Mouse (Mus musculus): ENCODE data around the gene Tubb4b. TPM values are rescaled to one million over a fixed set of nuclear protein-coding genes. Genes with fewer than 3 reads are reported as not detected.
A peak's percentile ranks its signal among the peaks of the same experiment; 100 is the strongest.

Gene Tubb4b
- 429 and 461 TPM in 2 replicates for polyA plus RNA-seq (2014; fragmentation: Nextera tagmentation; extraction: Ambion mirVana)

- peak within 1 kb of the TSS; percentile 94 for H3K4me2 ChIP-seq (ENCODE audit: low read depth, low read length)
- no peaks in the 10 kb centered on the region for H3K9me3 ChIP-seq (ENCODE audit: control insufficient read depth, low read length)
- DNase-seq (ENCODE audit: low spot score) (no peak), ATAC-seq (ENCODE audit: low read depth) (no peak)
- H3K4me1 ChIP-seq (ENCODE audit: control insufficient read depth, insufficient read depth, low read length), result peaks cover 17% of the 10 kb centered on the region
- H3K27ac ChIP-seq (replicated peaks; ENCODE audit: low read depth, low read length), result peak within 1 kb of the TSS; percentile 97
- under 1% methylated on average over 12 of the region's 17 CpGs for WGBS
- peak within 1 kb of the TSS; percentile 91 for H3K4me3 ChIP-seq (ENCODE audit: low read depth, low read length)
- peaks cover 10% of the 10 kb centered on the region for H3K36me3 ChIP-seq (ENCODE audit: control insufficient read depth, insufficient read depth, low read length)
- H3K27me3 ChIP-seq (replicated peaks; ENCODE audit: control insufficient read depth, insufficient read depth, low read length), result no peaks in the 10 kb centered on the region
- H3K9ac ChIP-seq (ENCODE audit: low read depth, low read length), result peak within 1 kb of the TSS; percentile 89
Observed at GRCm38 (mm10) chr2:25224492-25224765, at the start of gene Tubb4b. TSS of gene Tubb4b (minus strand) at chr2:25224702.

DNA sequence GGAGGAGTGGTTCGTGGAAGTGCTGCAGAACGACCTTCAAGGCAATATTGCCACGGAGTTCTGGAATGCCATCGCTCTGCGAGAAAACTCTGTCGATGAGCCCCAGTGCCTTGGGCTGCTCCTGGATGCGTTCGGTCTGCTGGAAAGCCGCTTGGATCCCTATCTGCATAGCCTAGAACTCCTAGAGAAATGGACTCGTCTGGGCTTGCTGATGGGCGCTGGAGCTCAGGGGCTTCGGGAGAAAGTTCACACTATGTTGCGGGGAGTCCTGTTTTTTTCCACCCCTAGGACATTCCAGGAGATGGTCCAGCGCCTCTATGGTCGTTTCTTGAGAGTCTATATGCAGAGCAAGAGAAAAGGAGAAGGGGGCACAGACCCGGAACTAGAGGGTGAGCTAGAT is 48.5 kb upstream of the Tubb4b start:
- WGBS, result 32% methylated on average over 16 of the region's 16 CpGs
- H3K4me3 ChIP-seq (ENCODE audit: low read depth, low read length), result peak overlapping the region; percentile 84

GRCm38 (mm10) chr2:25272515-25272914 is 48.0 kb upstream of the Tubb4b start:
- H3K4me3 ChIP-seq (ENCODE audit: low read depth, low read length), result peak overlapping the region; percentile 84
- peak overlapping the region; percentile 65; the same call in 1 of the 2 replicates for H3K27ac ChIP-seq (replicated peaks; ENCODE audit: low read depth, low read length)
- peak overlapping the region; percentile 84 for H3K9ac ChIP-seq (ENCODE audit: low read depth, low read length)
- H3K4me1 ChIP-seq (ENCODE audit: control insufficient read depth, insufficient read depth, low read length), result peaks cover 17% of the 10 kb centered on the region
- peak overlapping the region; percentile 83 for H3K4me2 ChIP-seq (ENCODE audit: low read depth, low read length)
- no peaks in the 10 kb centered on the region for H3K9me3 ChIP-seq (ENCODE audit: control insufficient read depth, low read length)
- DNase-seq (ENCODE audit: low spot score), result no peak
- ATAC-seq (ENCODE audit: low read depth), result peak; percentile 47
- WGBS, result 2% methylated on average over 5 of the region's 29 CpGs
- no peaks in the 10 kb centered on the region for H3K27me3 ChIP-seq (replicated peaks; ENCODE audit: control insufficient read depth, insufficient read depth, low read length)
- H3K36me3 ChIP-seq (ENCODE audit: control insufficient read depth, insufficient read depth, low read length), result peaks cover 65% of the 10 kb centered on the region

More for the DNA sequence above, 48.5 kb upstream of the Tubb4b start:
- Histone ChIP-seq H3K4me1 (ENCODE audit: control insufficient read depth, insufficient read depth, low read length) (peaks cover 17% of the 10 kb centered on the region), H3K36me3 (ENCODE audit: control insufficient read depth, insufficient read depth, low read length) (peaks cover 70% of the 10 kb centered on the region), H3K27ac (replicated peaks; ENCODE audit: low read depth, low read length) (peak overlapping the region; percentile 65; the same call in 1 of the 2 replicates), H3K4me2 (ENCODE audit: low read depth, low read length) (peak overlapping the region; percentile 83), H3K9me3 (ENCODE audit: control insufficient read depth, low read length) (no peaks in the 10 kb centered on the region), H3K27me3 (replicated peaks; ENCODE audit: control insufficient read depth, insufficient read depth, low read length) (no peaks in the 10 kb centered on the region), H3K9ac (ENCODE audit: low read depth, low read length) (peak overlapping the region; percentile 84)
- ATAC-seq (ENCODE audit: low read depth), result no peak
- DNase-seq (ENCODE audit: low spot score), result no peak

GRCm38 (mm10) chr2:25271827-25272511 is 47.5 kb upstream of the Tubb4b start, which contains the start of the genes Ssna1 and Anapc2:
TSS of gene Ssna1 (minus strand) at chr2:25272438.
TSS of gene Anapc2 (plus strand) at chr2:25272478.
- H3K9ac ChIP-seq (ENCODE audit: low read depth, low read length), result peak within 1 kb of the TSS; percentile 84
- peak; percentile 97 for ATAC-seq (ENCODE audit: low read depth)
- no peaks in the 10 kb centered on the region for H3K27me3 ChIP-seq (replicated peaks; ENCODE audit: control insufficient read depth, insufficient read depth, low read length)
- H3K4me2 ChIP-seq (ENCODE audit: low read depth, low read length), result peak within 1 kb of the TSS; percentile 83
- H3K4me1 ChIP-seq (ENCODE audit: control insufficient read depth, insufficient read depth, low read length), result peaks cover 17% of the 10 kb centered on the region
- H3K36me3 ChIP-seq (ENCODE audit: control insufficient read depth, insufficient read depth, low read length), result peaks cover 59% of the 10 kb centered on the region
- under 1% methylated on average over 37 of the region's 55 CpGs for WGBS
- peak within 1 kb of the TSS; percentile 84 for H3K4me3 ChIP-seq (ENCODE audit: low read depth, low read length)
- DNase-seq (ENCODE audit: low spot score), result peak; percentile 98
- no peaks in the 10 kb centered on the region for H3K9me3 ChIP-seq (ENCODE audit: control insufficient read depth, low read length)
- H3K27ac ChIP-seq (replicated peaks; ENCODE audit: low read depth, low read length), result peak within 1 kb of the TSS; percentile 65

- H3K27me3 ChIP-seq (replicated peaks; ENCODE audit: control insufficient read depth, insufficient read depth, low read length), result peaks cover 14% of the 10 kb centered on the region
- H3K9ac ChIP-seq (ENCODE audit: low read depth, low read length), result no peak overlapping the region; the same call in 1 of the 2 replicates
- no peak overlapping the region for H3K4me2 ChIP-seq (ENCODE audit: low read depth, low read length)
- H3K27ac ChIP-seq (replicated peaks; ENCODE audit: low read depth, low read length), result no peak overlapping the region
- DNase-seq (ENCODE audit: low spot score) (no peak), ATAC-seq (ENCODE audit: low read depth) (no peak)
- H3K9me3 ChIP-seq (ENCODE audit: control insufficient read depth, low read length), result no peaks in the 10 kb centered on the region
- WGBS, result 60% methylated on average over 4 of the region's 4 CpGs
- H3K4me1 ChIP-seq (ENCODE audit: control insufficient read depth, insufficient read depth, low read length), result peaks cover 25% of the 10 kb centered on the region
- H3K4me3 ChIP-seq (ENCODE audit: low read depth, low read length), result no peak overlapping the region
- peaks cover 26% of the 10 kb centered on the region for H3K36me3 ChIP-seq (ENCODE audit: control insufficient read depth, insufficient read depth, low read length)
Observed at GRCm38 (mm10) chr2:25267746-25268309, 43.3 kb upstream of the Tubb4b start.

- peaks cover 16% of the 10 kb centered on the region for H3K27me3 ChIP-seq (replicated peaks; ENCODE audit: control insufficient read depth, insufficient read depth, low read length)
- H3K4me3 ChIP-seq (ENCODE audit: low read depth, low read length), result no peak overlapping the region
- DNase-seq (ENCODE audit: low spot score) (no peak), ATAC-seq (ENCODE audit: low read depth) (no peak)
- H3K9ac ChIP-seq (ENCODE audit: low read depth, low read length), result peak overlapping the region; percentile 8; the same call in 1 of the 2 replicates
- H3K4me1 ChIP-seq (ENCODE audit: control insufficient read depth, insufficient read depth, low read length), result peaks cover 25% of the 10 kb centered on the region
- H3K27ac ChIP-seq (replicated peaks; ENCODE audit: low read depth, low read length), result no peak overlapping the region
- no peaks in the 10 kb centered on the region for H3K9me3 ChIP-seq (ENCODE audit: control insufficient read depth, low read length)
- H3K4me2 ChIP-seq (ENCODE audit: low read depth, low read length), result no peak overlapping the region
- peaks cover 26% of the 10 kb centered on the region for H3K36me3 ChIP-seq (ENCODE audit: control insufficient read depth, insufficient read depth, low read length)
Observed at GRCm38 (mm10) chr2:25267241-25267640, 42.7 kb upstream of the Tubb4b start.

DNA sequence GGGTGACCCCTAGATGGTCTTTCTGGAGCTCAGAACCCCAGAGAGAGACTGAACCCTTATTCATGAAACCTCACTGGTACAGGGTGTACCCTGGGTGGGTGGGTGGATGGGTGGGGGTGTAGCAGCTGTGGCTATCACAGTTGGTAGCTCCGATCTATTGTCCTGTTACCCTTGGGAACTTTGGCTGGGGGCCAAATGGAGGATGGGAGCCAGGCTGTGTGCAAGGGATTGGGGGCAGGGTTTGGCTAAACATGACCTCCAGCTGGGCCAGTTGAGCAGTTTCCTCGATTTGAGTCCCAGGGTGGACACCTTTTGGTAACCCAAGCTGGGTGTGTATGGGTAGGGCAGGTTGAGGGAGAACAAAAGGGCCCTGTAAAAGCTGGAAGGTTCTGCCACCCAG is 42.2 kb upstream of the Tubb4b start:
- ATAC-seq (ENCODE audit: low read depth), result no peak
- peak overlapping the region; percentile 8; the same call in 1 of the 2 replicates for H3K9ac ChIP-seq (ENCODE audit: low read depth, low read length)

GRCm38 (mm10) chr2:25265897-25266656 is 41.6 kb upstream of the Tubb4b start:
- DNase-seq (ENCODE audit: low spot score) (no peak), ATAC-seq (ENCODE audit: low read depth) (no peak)
- Histone ChIP-seq H3K9me3 (ENCODE audit: control insufficient read depth, low read length) (no peaks in the 10 kb centered on the region), H3K36me3 (ENCODE audit: control insufficient read depth, insufficient read depth, low read length) (peaks cover 26% of the 10 kb centered on the region), H3K27me3 (replicated peaks; ENCODE audit: control insufficient read depth, insufficient read depth, low read length) (peaks cover 16% of the 10 kb centered on the region), H3K27ac (replicated peaks; ENCODE audit: low read depth, low read length) (no peak overlapping the region; the same call in 1 of the 2 replicates), H3K4me2 (ENCODE audit: low read depth, low read length) (no peak overlapping the region; the same call in 1 of the 2 replicates), H3K4me3 (ENCODE audit: low read depth, low read length) (no peak overlapping the region), H3K9ac (ENCODE audit: low read depth, low read length) (peak overlapping the region; percentile 5; the same call in 1 of the 2 replicates), H3K4me1 (ENCODE audit: control insufficient read depth, insufficient read depth, low read length) (peaks cover 24% of the 10 kb centered on the region)
- 61% methylated on average over 6 of the region's 6 CpGs for WGBS

More for the DNA sequence above, 42.2 kb upstream of the Tubb4b start:
- H3K27ac ChIP-seq (replicated peaks; ENCODE audit: low read depth, low read length), result no peak overlapping the region; the same call in 1 of the 2 replicates
- no peak overlapping the region for H3K4me3 ChIP-seq (ENCODE audit: low read depth, low read length)
- H3K4me1 ChIP-seq (ENCODE audit: control insufficient read depth, insufficient read depth, low read length), result peaks cover 29% of the 10 kb centered on the region
- no peaks in the 10 kb centered on the region for H3K9me3 ChIP-seq (ENCODE audit: control insufficient read depth, low read length)
- 56% methylated on average over 2 of the region's 2 CpGs for WGBS
- peaks cover 16% of the 10 kb centered on the region for H3K27me3 ChIP-seq (replicated peaks; ENCODE audit: control insufficient read depth, insufficient read depth, low read length)
- no peak overlapping the region for H3K4me2 ChIP-seq (ENCODE audit: low read depth, low read length)
- no peak for DNase-seq (ENCODE audit: low spot score)
- peaks cover 26% of the 10 kb centered on the region for H3K36me3 ChIP-seq (ENCODE audit: control insufficient read depth, insufficient read depth, low read length)

Data from embryonic facial prominence, embryonic 14.5 days (tissue).